Mouse (Mus musculus): ENCODE results near the gene Kcnk18. TPM values are rescaled to one million over a fixed set of nuclear protein-coding genes. Genes with fewer than 3 reads are reported as not detected.

The Kcnk18 gene
- polyA plus RNA-seq, 1 experiment from 2014 or later: not detected

DNA sequence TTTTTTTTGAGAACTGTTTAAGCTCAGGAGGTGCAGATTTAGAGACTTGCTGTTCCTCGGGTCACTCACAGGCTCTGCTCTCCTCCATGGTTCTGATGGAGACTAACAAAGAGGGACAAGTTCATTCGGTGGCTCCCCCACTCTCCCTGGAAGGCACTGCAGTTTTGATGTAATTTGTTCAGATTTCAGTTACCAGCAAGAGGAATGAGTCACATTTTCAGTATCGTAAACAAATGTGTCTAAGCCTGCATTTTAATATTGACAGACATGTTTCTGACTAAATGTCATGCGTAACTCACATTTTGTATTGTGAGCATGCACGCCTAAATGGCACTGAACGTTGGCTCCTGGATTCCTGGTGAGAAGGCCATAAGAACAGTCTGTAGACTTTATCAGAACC is 46.9 kb downstream of the Kcnk18 start:
- peaks cover 51% of the 10 kb centered on the region for H3K4me1 ChIP-seq (replicated peaks)
- peak overlapping the region; percentile 77 for H3K27ac ChIP-seq
- no peak overlapping the region for H3K4me3 ChIP-seq
- 68% methylated on average over 6 of the region's 6 CpGs for WGBS
- peaks cover 58% of the 10 kb centered on the region for H3K27me3 ChIP-seq (ENCODE audit: insufficient read depth, poor library complexity, severe bottlenecking)
- DNase-seq (ENCODE audit: low spot score): no peak
- no peaks in the 10 kb centered on the region for H3K9me3 ChIP-seq
- H3K36me3 ChIP-seq: no peaks in the 10 kb centered on the region

DNA sequence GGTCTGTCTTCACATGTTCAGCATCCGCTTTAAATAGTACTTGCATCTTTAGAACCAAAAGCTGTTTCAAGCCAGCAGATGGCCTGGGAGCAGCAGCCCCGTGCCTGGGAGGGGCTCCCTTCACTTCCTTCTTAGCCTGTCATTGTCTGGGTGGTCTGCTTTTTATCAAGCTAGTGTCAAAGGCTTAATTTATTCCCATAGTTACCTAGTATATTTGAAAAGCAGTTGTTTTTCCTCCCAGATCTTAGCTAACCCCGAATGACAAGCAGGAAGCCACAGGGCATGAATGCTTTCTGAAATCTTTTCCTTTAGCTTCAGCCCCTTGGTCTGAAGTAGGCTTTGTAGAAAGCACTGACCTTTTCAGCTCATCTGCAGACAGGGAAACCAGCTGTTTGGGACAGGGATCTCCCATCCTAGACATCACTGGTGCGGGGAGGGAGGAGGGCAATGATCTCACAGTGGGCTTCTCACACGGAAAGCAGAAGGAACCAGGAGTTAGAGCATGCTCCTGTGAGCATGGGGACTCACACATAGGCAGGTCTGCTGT is 48.5 kb downstream of the Kcnk18 start:
- peak; percentile 47 for DNase-seq (ENCODE audit: low spot score)
- WGBS: 21% methylated on average over 5 of the region's 5 CpGs
- H3K4me1 ChIP-seq (replicated peaks): peaks cover 41% of the 10 kb centered on the region
- no peaks in the 10 kb centered on the region for H3K9me3 ChIP-seq
- H3K27ac ChIP-seq: peak overlapping the region; percentile 77
- H3K4me3 ChIP-seq: no peak overlapping the region
- peaks cover 42% of the 10 kb centered on the region for H3K27me3 ChIP-seq (ENCODE audit: insufficient read depth, poor library complexity, severe bottlenecking)
- no peaks in the 10 kb centered on the region for H3K36me3 ChIP-seq

DNA sequence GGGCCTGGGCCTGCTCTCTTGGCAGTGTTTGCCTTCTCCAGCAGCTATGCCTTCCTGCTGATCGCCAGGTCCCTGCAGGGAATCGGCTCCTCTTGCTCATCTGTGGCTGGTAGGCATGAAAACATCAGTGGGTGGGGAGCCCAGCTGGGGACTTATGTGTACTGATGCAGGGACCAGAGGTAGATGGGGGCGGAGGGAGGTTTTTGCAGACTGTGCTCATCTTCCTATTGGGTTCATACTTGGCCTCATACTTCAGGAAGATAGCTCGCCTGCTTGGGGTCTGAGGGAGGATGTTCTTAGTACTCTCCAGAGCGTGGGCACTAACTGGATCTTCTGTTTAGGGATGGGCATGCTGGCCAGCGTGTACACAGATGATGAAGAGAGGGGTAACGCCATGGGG is 54.2 kb downstream of the Kcnk18 start:
- WGBS: 82% methylated on average over 7 of the region's 7 CpGs
- no peak overlapping the region for H3K27ac ChIP-seq
- DNase-seq (ENCODE audit: low spot score): no peak
- peaks cover 11% of the 10 kb centered on the region; the same call in 1 of the 2 replicates for H3K4me1 ChIP-seq (replicated peaks)
- H3K27me3 ChIP-seq (ENCODE audit: insufficient read depth, poor library complexity, severe bottlenecking): peaks cover 10% of the 10 kb centered on the region; the same call in 1 of the 2 replicates
- no peaks in the 10 kb centered on the region for H3K9me3 ChIP-seq
- H3K4me3 ChIP-seq: no peak overlapping the region
- no peaks in the 10 kb centered on the region for H3K36me3 ChIP-seq

DNA sequence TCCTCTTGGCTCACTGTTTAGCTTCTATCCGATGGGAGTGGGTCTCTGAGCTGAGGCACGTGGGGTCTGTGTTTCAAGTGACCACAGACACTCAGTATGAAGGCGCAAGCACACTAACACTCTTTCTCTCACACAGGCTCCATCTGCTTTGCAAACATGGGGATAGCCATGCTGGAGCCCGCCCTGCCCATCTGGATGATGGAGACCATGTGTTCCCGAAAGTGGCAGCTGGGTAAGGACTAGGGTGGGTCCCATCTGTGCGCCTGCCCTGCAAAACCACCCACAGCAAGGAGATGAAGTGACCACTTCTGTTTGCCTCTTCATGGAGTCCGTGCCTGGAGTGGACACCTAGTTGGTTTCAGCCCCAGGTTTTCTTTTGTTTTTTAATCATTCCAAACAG is 57.3 kb downstream of the Kcnk18 start:
- peak; percentile 36 for DNase-seq (ENCODE audit: low spot score)
- peaks cover 8% of the 10 kb centered on the region; the same call in 1 of the 2 replicates for H3K4me1 ChIP-seq (replicated peaks)
- 84% methylated on average over 7 of the region's 7 CpGs for WGBS
- H3K4me3 ChIP-seq: no peak overlapping the region
- H3K27me3 ChIP-seq (ENCODE audit: insufficient read depth, poor library complexity, severe bottlenecking): peaks cover 4% of the 10 kb centered on the region; the same call in 1 of the 2 replicates
- H3K27ac ChIP-seq: no peak overlapping the region
- H3K36me3 ChIP-seq: peaks cover 12% of the 10 kb centered on the region
- H3K9me3 ChIP-seq: no peaks in the 10 kb centered on the region

DNA sequence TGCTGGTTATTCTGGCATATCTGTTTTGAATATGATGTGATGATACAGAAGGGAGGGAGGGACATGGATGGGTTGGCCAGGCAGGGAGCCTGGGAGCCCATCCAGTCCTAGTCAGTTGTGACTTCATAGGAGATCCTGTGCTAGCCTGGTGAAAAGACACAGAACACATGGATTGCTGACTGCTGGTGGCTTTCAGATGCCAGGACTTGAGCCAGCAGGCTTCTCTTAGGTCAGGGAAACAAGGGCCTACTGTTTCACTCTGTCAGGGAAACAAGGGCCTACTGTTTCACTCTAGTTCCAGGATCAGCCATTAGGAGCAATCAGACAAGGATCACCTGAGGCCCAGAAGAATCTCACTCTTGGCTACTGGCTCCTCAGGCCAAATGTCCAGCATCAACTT is 61.8 kb downstream of the Kcnk18 start:
- H3K27me3 ChIP-seq (ENCODE audit: insufficient read depth, poor library complexity, severe bottlenecking): no peaks in the 10 kb centered on the region
- peaks cover 15% of the 10 kb centered on the region for H3K36me3 ChIP-seq
- H3K9me3 ChIP-seq: no peaks in the 10 kb centered on the region
- no peak overlapping the region for H3K4me3 ChIP-seq
- no peak overlapping the region for H3K27ac ChIP-seq
- H3K4me1 ChIP-seq (replicated peaks): peaks cover 8% of the 10 kb centered on the region; the same call in 1 of the 2 replicates
- no peak for DNase-seq (ENCODE audit: low spot score)

DNA sequence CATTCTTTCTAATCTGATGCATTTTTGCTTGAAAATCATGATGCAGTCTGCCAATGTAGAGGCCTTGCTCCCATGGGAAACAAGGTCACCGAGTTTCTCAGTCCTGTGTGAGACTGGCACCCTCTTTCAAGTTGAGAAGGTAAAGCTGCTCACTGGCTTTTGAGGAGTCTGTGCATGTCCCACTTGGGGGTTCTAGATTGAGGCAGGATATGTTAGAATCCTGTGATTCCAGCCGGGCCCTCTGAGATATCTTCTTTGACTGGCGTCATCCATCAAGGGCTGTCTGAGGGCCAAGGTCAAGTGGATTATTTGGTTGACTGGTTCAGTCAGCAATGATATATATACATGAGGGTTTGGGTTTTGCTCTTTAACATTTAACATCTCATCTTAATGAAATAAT is 63.0 kb downstream of the Kcnk18 start:
- 88% methylated on average over 3 of the region's 3 CpGs for WGBS

More for the DNA sequence above, 63.0 kb downstream of the Kcnk18 start:
- no peak for DNase-seq (ENCODE audit: low spot score)
- Histone ChIP-seq H3K9me3 (no peaks in the 10 kb centered on the region), H3K4me3 (no peak overlapping the region), H3K36me3 (peaks cover 18% of the 10 kb centered on the region), H3K27ac (no peak overlapping the region), H3K4me1 (replicated peaks) (peaks cover 5% of the 10 kb centered on the region; the same call in 1 of the 2 replicates), H3K27me3 (ENCODE audit: insufficient read depth, poor library complexity, severe bottlenecking) (no peaks in the 10 kb centered on the region)

Other genes with a start within 250 kb of the Kcnk18 start
- gene Shtn1, start 143.1 kb upstream of the Kcnk18 start, polyA plus RNA-seq (2016; fragmentation: Nextera tagmentation; extraction: Ambion mirVana): 1.3 and 1.8 TPM in 2 replicates
- gene Vax1, start 49.2 kb upstream of the Kcnk18 start, polyA plus RNA-seq (2016; fragmentation: Nextera tagmentation; extraction: Ambion mirVana): 0.25 TPM in 1 of 2 replicates, not detected in the other
- 11.7 and 13.6 TPM in 2 replicates for gene Slc18a2, start 41.7 kb downstream of the Kcnk18 start, polyA plus RNA-seq (2016; fragmentation: Nextera tagmentation; extraction: Ambion mirVana)
- gene Rps12-ps3, start 103.1 kb downstream of the Kcnk18 start, polyA plus RNA-seq (2016; fragmentation: Nextera tagmentation; extraction: Ambion mirVana): 3.3 and 17.4 TPM in 2 replicates
- gene Pdzd8, start 126.6 kb downstream of the Kcnk18 start, polyA plus RNA-seq (2016; fragmentation: Nextera tagmentation; extraction: Ambion mirVana): 8.3 and 9.5 TPM in 2 replicates
- gene Emx2, start 239.2 kb downstream of the Kcnk18 start, polyA plus RNA-seq (2016; fragmentation: Nextera tagmentation; extraction: Ambion mirVana): 1.2 and 2.3 TPM in 2 replicates

All from hindbrain, embryonic 10.5 days (tissue).